Mouse (Mus musculus): ENCODE data around the gene Clasp1.
A peak's percentile ranks its signal among the peaks of the same experiment; 100 is the strongest.

Clasp1 gene

DNA sequence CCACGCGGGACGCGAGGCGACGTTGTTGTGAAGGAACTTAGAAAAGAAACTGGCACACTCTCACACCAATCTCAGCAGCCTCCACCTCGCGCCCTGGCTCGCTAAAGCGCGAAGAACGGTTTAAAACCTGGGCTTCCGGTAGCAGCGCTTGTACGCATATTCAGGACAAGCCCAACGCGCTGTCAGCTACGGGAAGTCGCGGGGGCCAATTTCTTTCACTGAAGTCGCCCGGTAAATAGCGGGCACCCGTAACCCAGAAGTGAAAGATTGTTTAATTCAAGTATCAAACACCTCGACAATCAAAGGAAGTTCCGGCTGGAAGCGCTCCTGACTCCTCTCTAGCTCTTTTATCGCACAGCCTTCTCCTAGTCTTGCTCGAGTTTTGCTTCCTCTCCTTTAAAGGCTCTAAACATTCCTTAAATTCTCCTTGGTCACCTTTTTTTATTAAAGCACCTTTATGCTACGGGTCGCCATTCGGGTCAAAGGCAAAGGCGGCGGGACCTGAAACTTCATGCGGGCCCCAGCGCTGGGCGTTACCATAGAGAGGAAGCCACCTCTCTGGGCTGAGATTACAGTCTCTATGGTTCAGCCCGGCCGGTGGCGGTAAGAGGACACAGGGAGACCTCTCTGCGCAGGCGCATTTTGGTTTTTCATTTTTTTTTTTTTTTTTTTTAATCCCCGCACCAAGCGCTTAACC lies at the start of gene Clasp1:
Clasp1 (plus strand) TSS at position 302 of the 697 bp plus-strand sequence.
- peak; percentile 94 for DNase-seq (ENCODE audit: low read depth, low spot score)

DNA sequence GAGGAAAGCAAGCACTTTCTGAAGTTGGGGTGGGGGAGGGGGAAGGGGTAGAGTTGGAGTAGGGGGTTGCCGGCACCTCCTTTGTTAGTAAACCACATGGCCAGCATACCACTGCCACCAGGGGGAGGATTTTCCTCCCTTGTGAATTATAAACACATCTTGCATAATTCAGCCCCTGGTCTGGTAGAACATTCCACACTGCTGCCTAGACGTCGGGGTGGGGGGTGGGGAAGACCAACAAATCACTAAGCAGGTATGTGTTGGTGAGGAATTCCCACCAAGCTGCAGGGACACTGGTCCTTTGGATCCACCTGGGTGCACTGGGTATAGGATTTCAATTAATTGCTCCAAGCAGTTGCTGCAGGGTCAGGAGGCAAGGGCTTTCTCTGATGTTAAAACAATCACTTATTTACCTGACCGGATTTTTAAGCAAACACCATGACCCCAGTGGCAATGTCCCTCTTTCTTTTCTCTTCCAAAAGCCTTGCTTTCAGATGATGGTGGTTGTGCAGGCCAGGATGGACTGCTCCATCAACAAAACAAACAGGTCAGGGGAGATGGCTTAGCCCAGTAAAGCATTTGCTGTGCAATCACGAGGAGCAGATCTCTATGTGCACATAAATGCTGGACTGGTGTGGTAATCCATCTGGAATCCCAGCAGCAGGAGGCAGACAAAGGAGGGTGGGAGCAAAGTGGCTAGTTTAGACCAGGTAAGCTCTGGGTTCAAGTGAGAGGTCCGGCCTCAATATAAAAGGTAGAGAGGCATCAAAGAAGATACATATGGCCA lies 45.0 kb upstream of the Clasp1 start:
- no peak for DNase-seq (ENCODE audit: low read depth, low spot score)

DNA sequence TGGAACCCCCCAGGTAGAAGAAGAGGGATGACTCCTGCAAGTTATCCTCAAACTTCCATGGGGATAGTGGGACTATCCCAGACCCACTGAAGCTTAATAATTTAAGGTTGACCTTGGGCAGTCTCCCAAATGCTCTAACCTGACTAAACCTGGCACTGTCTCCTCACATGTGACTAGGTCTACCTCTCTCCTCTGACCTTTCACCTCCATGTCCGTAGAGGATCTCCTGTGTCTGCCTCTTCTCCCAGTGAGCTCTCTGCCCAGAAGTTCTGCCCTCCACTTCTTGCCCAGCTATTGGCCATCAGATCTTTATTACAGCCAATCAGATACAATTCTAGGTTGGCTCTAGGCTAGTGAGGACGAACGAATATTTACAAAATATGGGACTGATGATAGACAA lies 38.9 kb upstream of the Clasp1 start:
- no peak for DNase-seq (ENCODE audit: low read depth, low spot score)

DNA sequence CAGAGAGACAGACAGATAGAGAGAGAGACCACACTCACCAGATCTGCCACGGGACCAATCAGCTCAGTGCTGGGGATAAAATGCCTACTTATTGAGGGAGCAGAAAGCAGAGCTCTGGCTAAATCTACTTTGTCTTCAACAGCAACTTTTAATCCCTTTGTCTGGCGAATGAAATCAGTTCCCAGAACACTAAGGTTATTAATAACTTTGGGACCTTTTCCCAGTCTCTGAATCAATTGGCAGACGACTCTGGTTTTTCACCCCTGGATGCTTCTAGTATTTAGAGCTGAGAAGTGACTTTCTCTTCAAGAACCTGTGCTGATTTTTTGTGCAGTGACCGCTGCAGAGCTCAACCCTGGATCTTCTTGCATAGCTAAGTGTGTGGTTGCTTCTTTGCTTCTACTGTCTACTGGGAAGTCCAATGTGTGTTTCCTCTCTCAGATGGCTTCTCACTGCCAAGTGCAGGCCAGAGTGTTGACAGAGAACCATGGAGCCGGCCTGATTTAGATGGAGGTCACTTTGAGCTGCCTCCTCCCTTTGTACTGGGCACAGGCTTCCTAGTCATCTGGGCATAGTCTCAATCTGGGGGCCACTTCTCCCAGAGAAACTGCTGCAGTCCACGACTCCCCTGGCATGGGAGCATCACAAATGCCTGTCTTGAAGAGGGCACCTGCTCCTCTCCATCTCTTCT lies 29.6 kb upstream of the Clasp1 start:
- DNase-seq (ENCODE audit: low read depth, low spot score) = no peak

DNA sequence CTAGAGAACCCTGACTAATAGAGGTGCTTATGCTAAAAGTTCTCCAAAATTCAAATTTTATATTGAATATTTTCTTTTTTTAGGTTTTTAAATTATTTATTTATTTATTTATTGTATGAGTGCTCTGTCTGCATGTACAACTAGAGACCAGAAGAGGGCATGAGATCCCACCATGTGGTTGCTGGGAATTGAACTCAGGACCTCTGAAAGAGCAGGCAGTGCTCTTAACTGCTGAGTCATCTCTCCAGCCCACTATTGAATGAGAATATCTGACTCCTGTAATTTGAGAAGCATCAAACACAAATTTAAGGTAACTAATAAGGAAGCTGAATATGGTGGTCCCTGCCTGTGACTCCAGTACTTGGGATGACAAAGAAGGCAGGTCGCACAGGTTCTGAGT lies 20.9 kb upstream of the Clasp1 start:
- no peak for DNase-seq (ENCODE audit: low read depth, low spot score)

DNA sequence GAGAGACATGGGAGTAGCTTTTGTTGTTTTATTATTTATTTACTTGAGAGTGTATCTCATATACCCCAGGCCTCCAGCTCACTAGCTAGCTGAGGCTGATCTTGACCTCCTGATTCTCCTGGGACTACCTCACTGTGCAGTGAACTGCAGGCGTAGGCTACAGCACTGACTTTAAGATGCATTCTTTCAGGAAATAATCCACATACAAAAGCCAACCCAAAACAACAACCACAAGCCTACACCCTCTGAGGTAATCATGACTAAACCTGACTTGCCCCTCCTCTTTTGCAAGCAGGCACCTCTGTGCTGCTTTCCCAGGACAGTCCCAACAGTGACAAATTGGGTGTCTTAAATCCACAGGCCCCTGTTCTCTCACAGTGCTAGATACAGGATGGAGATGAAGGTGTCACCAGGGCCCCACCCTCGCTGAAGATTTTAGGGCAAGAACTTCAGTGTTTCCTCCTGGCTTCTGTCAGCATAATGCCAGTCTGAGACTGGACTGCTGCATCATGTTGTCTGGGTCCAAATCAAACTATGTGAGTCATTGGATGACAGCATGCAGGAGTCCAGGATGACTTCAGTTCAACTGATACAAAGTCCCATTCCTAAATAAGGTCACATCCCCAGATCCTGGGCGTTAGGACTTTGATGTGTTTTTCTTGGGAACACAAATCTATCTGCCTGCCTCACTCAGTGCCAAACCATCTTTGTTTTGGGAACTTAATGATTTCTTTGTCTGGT lies 20.0 kb upstream of the Clasp1 start:
- DNase-seq (ENCODE audit: low read depth, low spot score) = no peak

DNA sequence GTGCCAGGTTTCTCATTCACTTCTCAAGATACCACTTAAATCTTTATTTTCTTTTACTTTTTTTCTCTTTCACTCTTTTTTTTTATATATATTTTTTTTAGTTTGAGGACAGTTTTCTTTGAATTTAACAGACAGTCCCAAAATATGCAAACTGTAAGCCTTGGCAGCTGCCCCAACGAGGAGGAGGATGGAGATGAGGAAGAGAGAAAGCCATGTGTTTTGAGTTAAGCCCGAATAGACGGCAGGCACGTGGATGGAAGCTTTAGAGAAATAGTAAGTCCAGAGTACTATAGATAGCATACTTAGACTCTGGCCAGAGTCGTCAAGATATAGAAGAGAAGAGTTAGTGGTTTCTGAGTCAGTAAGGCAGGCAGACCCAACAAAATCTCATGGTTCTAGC lies 11.1 kb upstream of the Clasp1 start:
- DNase-seq (ENCODE audit: low read depth, low spot score) = no peak

DNA sequence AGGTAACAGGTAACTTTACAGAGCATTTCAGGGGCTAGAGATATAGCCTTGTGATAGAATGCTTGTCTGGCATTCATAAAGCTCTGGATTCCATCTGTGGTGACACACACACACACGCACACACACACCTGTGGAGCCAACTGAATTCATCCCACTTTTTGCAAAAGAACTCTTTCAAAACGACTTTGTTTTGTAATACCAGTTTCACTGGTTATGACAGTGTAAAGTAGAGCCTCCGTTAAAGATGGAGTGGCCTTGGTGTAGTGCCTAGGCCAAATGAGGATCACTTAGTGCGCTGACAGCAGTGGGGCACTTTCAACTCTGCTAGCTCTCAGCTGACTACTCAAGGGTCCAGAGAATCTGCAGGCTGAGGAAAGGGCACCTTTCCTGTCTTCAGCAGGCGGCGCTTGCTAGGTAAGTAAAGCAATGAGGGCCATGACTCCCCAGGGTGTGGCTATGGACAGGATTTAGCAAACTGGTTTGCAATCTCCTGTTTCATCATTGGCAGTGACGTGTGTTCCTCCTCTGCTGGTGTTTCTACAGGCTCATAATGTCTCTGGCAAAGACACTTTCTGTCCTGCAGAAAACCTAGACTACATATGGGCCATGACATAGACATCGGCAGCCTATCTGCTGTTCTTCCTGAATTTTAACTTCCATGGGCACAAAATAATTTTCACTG lies 8.6 kb upstream of the Clasp1 start:
- DNase-seq (ENCODE audit: low read depth, low spot score) = no peak

DNA sequence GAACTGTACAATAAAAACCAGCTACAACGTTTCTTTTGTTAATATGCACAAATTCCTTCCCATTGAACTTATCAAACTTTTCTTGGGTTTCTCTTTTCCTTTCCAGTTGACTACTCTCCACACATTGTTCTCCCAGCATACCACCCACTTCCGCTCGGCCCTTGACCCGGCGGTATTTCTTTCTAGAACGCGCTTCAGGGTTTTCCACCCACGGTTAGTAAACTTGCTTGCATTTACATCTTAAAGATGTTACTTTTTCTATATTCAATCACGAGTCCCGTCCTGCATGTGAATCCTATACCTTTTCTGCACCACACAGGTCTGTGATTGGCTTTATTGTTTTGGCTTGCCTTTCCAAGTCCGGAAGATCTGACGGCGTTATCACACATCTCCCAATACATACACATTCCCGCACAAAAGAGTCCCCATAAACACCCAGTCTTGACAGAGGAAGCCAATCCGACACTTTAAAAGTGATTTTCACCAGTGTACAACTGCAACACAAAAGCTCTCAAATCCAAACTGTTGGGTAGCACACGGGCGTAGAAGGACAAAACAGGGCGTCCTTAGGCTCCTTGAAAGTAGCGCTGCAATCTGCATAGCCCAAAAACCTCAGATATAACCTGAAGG lies 616 bp upstream of the Clasp1 start:
- peak; percentile 46 for DNase-seq (ENCODE audit: low read depth, low spot score)

DNA sequence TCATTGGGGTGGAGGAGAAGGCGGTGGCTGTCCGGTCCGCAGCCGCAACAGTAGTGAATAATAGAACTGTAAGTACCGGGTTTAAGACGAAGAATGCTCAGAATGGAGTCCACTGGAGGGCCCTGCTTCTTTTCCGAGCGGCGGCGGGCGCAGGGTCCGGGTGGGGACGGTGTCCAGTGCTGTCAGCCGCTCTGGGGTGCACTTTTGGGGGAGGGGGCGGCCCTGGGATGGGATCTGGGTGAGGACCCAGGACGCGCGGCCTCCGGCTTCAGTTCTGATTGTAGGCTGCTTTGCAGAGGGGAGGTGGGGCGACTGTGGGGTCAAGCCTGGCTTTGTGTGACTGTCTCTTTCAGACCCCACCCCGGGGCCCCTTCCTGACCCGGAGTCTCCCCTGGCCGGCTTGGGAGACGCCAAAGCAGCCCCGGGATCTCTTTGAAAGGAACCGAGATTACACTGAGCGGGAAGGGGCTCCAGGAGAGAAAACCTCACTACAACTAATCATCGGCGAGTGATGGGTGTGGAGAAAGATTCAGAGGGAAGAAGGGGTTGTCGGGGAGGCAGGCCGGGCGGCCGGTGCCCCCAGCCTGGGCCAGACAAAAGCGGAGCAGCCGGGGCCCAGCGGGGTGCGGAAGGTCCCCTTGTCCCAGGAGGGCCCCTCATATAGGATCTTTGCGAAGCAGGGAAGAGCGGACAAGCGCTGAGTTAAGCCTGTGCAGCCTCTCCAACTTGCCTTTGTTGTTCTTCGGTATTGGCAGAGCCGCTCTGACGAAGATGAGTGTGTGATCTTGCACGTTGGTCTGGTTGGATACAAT lies 802 bp downstream of the Clasp1 start:
- DNase-seq (ENCODE audit: low read depth, low spot score) = peak; percentile 32

DNA sequence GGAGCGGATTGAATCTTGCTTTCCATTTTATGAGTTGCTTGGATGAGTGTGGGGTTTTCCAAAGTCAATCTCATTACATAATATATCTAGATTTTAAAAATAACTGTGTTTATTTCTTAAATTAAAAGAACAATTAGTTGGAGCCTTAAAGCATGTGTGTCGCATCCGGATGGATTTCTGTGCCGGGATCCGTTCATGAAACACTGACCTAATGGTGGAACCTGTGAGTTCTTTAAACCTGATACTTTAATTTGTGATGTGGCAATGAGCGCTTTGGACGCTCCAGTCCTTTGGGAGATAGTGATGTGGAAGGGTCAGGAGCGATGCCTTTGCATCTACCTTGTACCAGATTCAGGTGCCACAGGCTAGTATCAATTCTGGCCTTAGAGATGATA lies 1.4 kb downstream of the Clasp1 start:
- DNase-seq (ENCODE audit: low read depth, low spot score) = no peak

DNA sequence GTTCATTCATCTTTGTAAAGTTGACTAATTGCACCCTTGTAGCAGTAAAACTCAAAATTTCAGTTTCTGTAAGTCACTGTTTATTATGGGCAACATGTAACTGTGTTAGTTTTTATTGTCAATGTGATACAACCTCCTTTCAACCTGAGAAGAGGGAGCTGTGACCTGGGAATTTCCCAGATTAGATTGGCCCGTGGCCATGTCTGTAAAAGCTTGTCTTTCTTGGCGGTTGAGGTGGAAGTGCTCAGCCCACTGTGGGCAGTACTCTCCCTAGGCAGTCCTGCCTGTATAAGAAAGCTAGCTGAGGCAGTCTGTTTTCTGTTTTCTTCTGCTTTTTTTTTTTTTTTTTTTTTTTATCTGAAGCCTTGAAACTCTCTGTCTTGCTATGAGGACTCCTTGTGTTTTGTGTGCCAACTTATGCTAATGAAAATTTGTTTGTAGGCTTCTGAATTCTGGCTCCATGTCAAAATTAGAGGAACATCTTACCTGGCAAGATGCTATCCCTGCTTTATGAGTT lies 2.1 kb downstream of the Clasp1 start:
- no peak for DNase-seq (ENCODE audit: low read depth, low spot score)

DNA sequence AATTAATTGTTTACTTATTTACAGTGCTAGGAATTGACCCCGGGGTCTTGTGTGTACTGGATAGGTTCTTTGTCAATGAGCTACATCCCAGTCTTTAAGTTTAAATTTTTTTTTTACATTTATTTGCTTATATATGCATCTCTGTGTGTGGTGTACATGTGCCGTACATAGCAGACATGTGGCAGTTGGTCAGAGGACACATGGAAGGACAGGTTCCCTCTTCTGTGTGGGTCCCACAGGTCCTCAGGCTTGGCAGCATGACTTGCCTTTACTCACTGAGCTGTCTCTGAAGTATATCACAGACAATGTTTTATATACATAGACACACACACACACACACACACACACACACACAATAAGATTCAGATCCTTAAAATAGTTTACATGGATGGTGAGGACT lies 3.4 kb downstream of the Clasp1 start:
- no peak for DNase-seq (ENCODE audit: low read depth, low spot score)

DNA sequence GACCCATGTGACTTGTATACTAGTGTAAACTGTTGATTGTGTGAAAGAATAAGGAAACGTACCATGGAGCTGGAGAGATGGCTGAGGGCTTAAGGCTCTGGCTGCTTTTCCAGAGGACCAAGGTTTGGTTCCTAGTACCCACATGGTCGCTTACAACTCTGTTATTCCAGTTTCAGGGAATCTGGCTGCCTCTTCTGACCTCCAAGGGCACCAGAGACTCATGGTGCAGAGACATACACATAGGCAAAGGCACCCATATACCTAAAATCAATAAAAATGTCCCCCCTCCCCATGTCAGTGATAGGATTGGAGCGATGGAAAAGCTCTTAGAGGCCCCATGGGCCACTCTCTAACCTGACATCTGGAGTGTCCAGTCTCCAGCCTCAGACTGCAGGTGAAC lies 5.1 kb downstream of the Clasp1 start:
- no peak for DNase-seq (ENCODE audit: low read depth, low spot score)

DNA sequence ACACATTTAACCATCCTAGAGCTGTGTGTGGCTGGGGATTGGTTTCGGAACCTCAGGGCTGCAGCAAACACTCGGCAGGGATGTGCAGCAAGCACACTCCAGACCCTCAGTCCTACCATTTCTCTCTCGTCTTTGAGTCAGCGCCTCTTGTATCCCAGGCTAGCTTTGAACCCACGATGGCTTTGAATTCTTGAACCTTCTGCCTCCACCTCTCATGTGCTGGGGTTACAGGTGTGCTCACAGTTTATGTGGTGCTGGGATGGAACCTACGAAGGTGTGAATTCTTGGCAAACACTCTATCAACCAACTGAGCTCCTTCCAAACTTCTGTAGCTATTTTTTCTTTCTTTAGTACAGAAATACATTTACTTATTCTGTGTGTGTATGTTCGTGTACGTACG lies 9.0 kb downstream of the Clasp1 start:
- no peak for DNase-seq (ENCODE audit: low read depth, low spot score)

DNA sequence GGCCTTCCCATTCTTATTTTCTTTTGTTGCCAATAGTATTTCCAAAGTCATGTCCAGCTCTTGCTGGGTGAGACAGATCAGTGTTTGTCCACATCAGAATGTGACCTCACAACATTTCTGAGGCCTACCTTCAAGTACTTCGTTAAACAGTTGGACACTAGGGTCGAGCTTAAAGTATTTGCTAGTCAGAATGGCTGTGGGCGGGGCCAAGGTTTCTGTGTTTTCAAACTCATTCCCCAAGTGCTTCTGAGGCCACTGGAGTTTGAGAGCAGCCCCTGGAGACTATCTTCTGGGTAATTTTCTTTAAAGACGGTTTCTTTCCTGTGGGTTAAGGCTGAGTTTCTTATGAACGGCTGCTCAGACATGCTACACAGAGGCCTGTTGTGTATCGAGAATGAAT lies 9.7 kb downstream of the Clasp1 start:
- DNase-seq (ENCODE audit: low read depth, low spot score) = no peak

DNA sequence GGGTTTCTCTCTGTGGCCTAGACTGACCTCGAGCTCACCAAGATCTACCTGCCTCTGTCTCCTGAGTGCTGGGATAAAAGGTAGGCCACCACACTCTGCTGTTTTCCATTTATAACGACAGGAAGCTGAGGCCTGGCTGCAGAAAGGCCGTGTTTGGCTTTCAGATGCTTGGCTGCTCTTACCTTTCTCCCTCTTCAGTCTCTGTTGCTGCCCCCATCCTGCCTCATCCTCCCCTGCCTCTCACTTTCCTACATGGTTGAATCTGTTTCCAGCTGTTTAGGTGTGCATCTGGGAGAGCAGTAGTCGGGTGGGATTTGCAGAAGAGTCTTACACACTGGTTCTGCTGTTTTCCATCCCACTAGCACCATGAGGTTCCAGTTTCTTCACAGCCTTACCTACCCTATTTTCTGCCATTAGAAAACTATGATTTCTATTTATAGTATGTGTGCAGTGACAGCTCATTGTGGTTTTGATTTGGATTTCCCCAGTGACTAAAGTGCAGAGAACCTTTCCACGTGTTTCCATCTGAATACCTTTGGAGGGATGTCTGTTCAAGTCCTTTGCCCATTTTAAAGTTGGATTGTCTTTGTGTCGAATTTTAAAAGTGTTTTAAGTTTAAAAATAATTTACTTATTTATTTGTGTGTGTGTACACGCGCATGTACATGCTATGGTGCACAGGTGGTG lies 10.9 kb downstream of the Clasp1 start:
- DNase-seq (ENCODE audit: low read depth, low spot score) = no peak

DNA sequence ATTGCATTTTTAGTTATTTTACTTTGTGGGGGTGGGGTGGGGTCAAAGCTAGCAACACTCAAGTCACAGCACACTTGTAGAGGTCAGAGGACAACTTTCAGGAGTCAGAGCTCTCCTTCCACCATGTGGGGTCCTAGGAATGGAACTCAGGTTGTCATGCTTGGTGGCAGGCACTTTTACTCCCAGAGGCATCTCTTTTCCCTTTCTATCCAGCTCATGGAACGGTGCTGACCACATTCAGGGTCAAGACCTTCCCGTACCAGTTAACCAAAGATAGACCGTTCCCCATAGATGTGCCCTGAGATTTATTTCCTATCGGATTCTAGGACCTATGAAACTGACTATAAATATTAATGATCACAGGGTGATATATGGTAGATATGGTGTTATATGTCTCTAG lies 13.1 kb downstream of the Clasp1 start:
- DNase-seq (ENCODE audit: low read depth, low spot score) = no peak

DNA sequence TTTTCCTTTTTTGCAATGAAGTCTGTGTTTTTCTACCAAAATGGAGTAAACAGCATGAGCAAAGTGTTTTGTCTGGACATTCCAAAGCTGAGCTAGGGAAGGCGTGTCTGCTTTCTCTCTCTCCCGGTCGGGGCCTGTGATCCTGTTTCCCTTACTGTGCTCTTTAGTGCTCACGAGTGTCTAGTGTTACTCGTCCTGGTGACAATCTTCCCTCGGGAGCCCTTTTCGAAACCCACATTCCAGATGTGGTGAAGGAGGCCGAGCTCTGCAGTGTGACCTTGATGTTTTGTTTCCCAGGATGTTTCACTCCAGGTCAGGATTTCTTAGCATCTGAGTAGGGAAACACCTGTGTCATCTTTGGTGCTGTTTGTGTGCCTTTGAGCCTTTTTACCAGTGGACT lies 13.7 kb downstream of the Clasp1 start:
- DNase-seq (ENCODE audit: low read depth, low spot score) = no peak
